In genomic region chr17:4907841-4908571, GRCm38 (mm10) we compare ENCODE assay signal across 7 mouse cellular contexts.
DNase-seq lines count a peak whose midpoint lies in the region; ATAC-seq lines count a peak whose summit lies in the region.

No protein-coding gene starts in this region.

- peak overlapping the region; percentile 78 for H3K9ac ChIP-seq in midbrain, embryonic 13.5 days (replicated peaks)

- H3K4me1 ChIP-seq in limb, embryonic 10.5 days, result peaks cover 8% of the 10 kb centered on the region
- peaks cover 16% of the 10 kb centered on the region for H3K4me1 ChIP-seq in midbrain, embryonic 13.5 days (replicated peaks)

- no peaks in the 10 kb centered on the region for H3K9me3 ChIP-seq in limb, embryonic 10.5 days (replicated peaks)
- H3K9me3 ChIP-seq in midbrain, embryonic 13.5 days, result no peaks in the 10 kb centered on the region

- peak overlapping the region; percentile 71 for H3K4me2 ChIP-seq in midbrain, embryonic 13.5 days (replicated peaks)

- no peaks in the 10 kb centered on the region for H3K36me3 ChIP-seq in limb, embryonic 10.5 days
- H3K36me3 ChIP-seq in midbrain, embryonic 13.5 days, result no peaks in the 10 kb centered on the region

- H3K4me3 ChIP-seq in limb, embryonic 10.5 days, result peak overlapping the region; percentile 64
- peak overlapping the region; percentile 43 for H3K4me3 ChIP-seq in midbrain, embryonic 13.5 days (replicated peaks)

- H3K27me3 ChIP-seq in limb, embryonic 10.5 days (ENCODE audit: low read depth, poor library complexity, severe bottlenecking), result no peaks in the 10 kb centered on the region
- H3K27me3 ChIP-seq in midbrain, embryonic 13.5 days, result 0 out of 2 replicates have a peak, but pooled peaks cover 3% of the 10 kb centered on the region

- peak; percentile 83 for ATAC-seq in granulocyte monocyte progenitor cell, adult 5-6 weeks (replicated peaks; ENCODE audit: poor library complexity, severe bottlenecking)
- peak; percentile 96 for ATAC-seq in midbrain, embryonic 13.5 days

- under 1% methylated on average over 78 of the region's 85 CpGs for WGBS in limb, embryonic 10.5 days
- 0% methylated on average over 63 of the region's 85 CpGs for WGBS in midbrain, embryonic 13.5 days

- peak overlapping the region; percentile 97 for H3K27ac ChIP-seq in limb, embryonic 10.5 days
- peak overlapping the region; percentile 98 for H3K27ac ChIP-seq in midbrain, embryonic 13.5 days

- DNase-seq in adrenal gland, adult 8-10 months, result peak; percentile 91
- DNase-seq in embryo, embryonic 9.5 days (ENCODE audit: extremely low spot score), result peak; percentile 93
- peak; percentile 94 for DNase-seq in kidney, adult 11 months
- DNase-seq in limb, embryonic 10.5 days (ENCODE audit: low spot score), result peak; percentile 97
- peak; percentile 63 for DNase-seq in spleen, adult 12 weeks (ENCODE audit: low spot score)

Comparison
In these comparisons a context has a peak if more than half of its experiments do, and no peak if none do; other contexts are left out.
1. Peak in every context shown above with its lines: DNase-seq, ATAC-seq, H3K4me3 ChIP-seq and H3K27ac ChIP-seq.